ENCODE assay signal across 28 mouse cellular contexts in the genomic region with DNA sequence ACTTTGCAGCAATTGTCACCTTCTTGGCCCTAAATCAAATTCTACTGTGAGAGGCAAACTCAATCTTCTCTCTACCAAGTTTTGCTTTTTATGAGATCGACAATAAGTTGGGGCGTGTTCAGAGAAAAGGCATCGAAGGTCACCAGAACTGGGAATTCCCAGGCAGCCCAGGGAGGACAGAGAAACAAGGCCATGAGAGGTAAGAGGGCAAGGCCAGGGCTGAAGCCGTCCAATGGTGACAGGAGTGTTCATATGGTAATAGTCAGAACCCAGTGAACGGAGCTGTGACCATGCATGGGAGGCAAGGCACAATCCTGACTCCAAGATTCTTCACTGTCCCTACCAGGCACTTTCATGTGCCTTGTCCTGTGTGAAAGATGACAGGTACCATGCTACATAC.
A peak's percentile ranks its signal among the peaks of the same experiment; 100 is the strongest.
DNase-seq lines count a peak whose midpoint lies in the region; ATAC-seq lines count a peak whose summit lies in the region.
"Had no signal": no experiment of that assay in that cellular context is flagged by ENCODE, and none has a peak within 500 bp of the region (broad histone marks: within the 10 kb centered on the region; RNA-seq: fewer than 3 reads in every experiment).

No protein-coding gene starts in this region.

- H3K9ac ChIP-seq in heart, embryonic 15.5 days = no peak overlapping the region
- H3K9ac ChIP-seq: embryonic facial prominence, embryonic 12.5 days; hindbrain, embryonic 14.5 days; liver, embryonic 12.5 days; liver, postnatal 0 days had no signal

- H3K36me3 ChIP-seq in heart, embryonic 10.5 days = no peaks in the 10 kb centered on the region
- H3K36me3 ChIP-seq in heart, embryonic 15.5 days = no peaks in the 10 kb centered on the region
- no peaks in the 10 kb centered on the region for H3K36me3 ChIP-seq in limb, embryonic 10.5 days
- H3K36me3 ChIP-seq: embryonic facial prominence, embryonic 12.5 days; G1E; liver, embryonic 12.5 days had no signal

- H3K27me3 ChIP-seq in heart, embryonic 10.5 days (ENCODE audit: insufficient read depth, poor library complexity, severe bottlenecking) = peaks cover 7% of the 10 kb centered on the region
- H3K27me3 ChIP-seq in heart, embryonic 15.5 days = no peaks in the 10 kb centered on the region
- H3K27me3 ChIP-seq in limb, embryonic 10.5 days (ENCODE audit: low read depth, poor library complexity, severe bottlenecking) = no peaks in the 10 kb centered on the region
- H3K27me3 ChIP-seq: embryonic facial prominence, embryonic 12.5 days had no signal

- H3K4me2 ChIP-seq in heart, embryonic 15.5 days = no peak overlapping the region
- H3K4me2 ChIP-seq: embryonic facial prominence, embryonic 12.5 days; hindbrain, embryonic 14.5 days; liver, embryonic 12.5 days; midbrain, embryonic 11.5 days had no signal

- no peaks in the 10 kb centered on the region for H3K9me3 ChIP-seq in heart, embryonic 10.5 days
- H3K9me3 ChIP-seq in heart, embryonic 15.5 days (replicated peaks) = no peaks in the 10 kb centered on the region
- no peaks in the 10 kb centered on the region for H3K9me3 ChIP-seq in limb, embryonic 10.5 days (replicated peaks)
- H3K9me3 ChIP-seq: embryonic facial prominence, embryonic 12.5 days; liver, embryonic 12.5 days had no signal

- no peak overlapping the region for H3K4me3 ChIP-seq in heart, embryonic 10.5 days
- H3K4me3 ChIP-seq in heart, embryonic 15.5 days = no peak overlapping the region
- no peak overlapping the region for H3K4me3 ChIP-seq in limb, embryonic 10.5 days
- H3K4me3 ChIP-seq: embryonic facial prominence, embryonic 12.5 days; gastrocnemius, adult 2 months; layer of hippocampus, adult 2 months; liver, embryonic 12.5 days had no signal

- 71% methylated on average over 5 of the region's 5 CpGs for WGBS in heart, embryonic 10.5 days
- 54% methylated on average over 5 of the region's 5 CpGs for WGBS in heart, embryonic 15.5 days
- WGBS in limb, embryonic 10.5 days = 87% methylated on average over 5 of the region's 5 CpGs

- peak; percentile 51 for DNase-seq in adrenal gland, adult 2 months
- DNase-seq in adrenal gland, postnatal 10 days = no peak
- no peak for DNase-seq in heart, embryonic 10.5 days (ENCODE audit: low spot score)
- no peak for DNase-seq in heart, postnatal 25 days (ENCODE audit: low spot score)
- no peak for DNase-seq in heart, postnatal 4 days
- no peak for DNase-seq in limb, embryonic 10.5 days (ENCODE audit: low spot score)
- DNase-seq: cerebellum, adult 11-12 months; cerebellum, adult 9-11 months; embryo, embryonic 11 days; gastrocnemius, adult 2 months; gastrocnemius, postnatal 36 days; kidney, adult 11 months; kidney, postnatal 36 days; liver, postnatal 0 days; lung, postnatal 36 days; right cerebral cortex, postnatal 4 days; thymus, adult 2 months; thymus, postnatal 36 days had no signal

- peak overlapping the region; percentile 67 for H3K27ac ChIP-seq in heart, embryonic 10.5 days
- H3K27ac ChIP-seq in heart, embryonic 15.5 days = peak overlapping the region; percentile 47
- peak overlapping the region; percentile 33; the same call in 1 of the 2 replicates for H3K27ac ChIP-seq in limb, embryonic 10.5 days
- H3K27ac ChIP-seq: embryonic facial prominence, embryonic 12.5 days; gastrocnemius, adult 2 months; hindbrain, embryonic 14.5 days; layer of hippocampus, adult 2 months; liver, embryonic 12.5 days had no signal

- H3K4me1 ChIP-seq in heart, embryonic 10.5 days = peaks cover 21% of the 10 kb centered on the region
- H3K4me1 ChIP-seq in heart, embryonic 15.5 days (replicated peaks) = peaks cover 18% of the 10 kb centered on the region
- peaks cover 21% of the 10 kb centered on the region for H3K4me1 ChIP-seq in limb, embryonic 10.5 days
- H3K4me1 ChIP-seq: liver, embryonic 12.5 days had no signal

- no peak for ATAC-seq in heart, embryonic 15.5 days (replicated peaks; ENCODE audit: insufficient number of reproducible peaks, insufficient read depth, low FRiP score, low read depth)
- ATAC-seq: forebrain, embryonic 16.5 days; inflammation-experienced regulatory T-cells, adult 6 months; liver, embryonic 12.5 days; liver, postnatal 0 days; midbrain, embryonic 16.5 days had no signal

- intact Hi-C loops in heart, postnatal 25 days (cut with DNase I) = no loop called here
